Mouse (Mus musculus) hindlimb bud, embryonic 11.5 days (tissue): ENCODE measurements around the gene Rnf187.

Experiments
- DNase-seq: peaks from one replicate; pipeline ENCODE4 v3.0.0-alpha.2; 2012; ENCODE audit warnings: low read depth, low spot score; ENCODE audit errors: extremely low spot score

Rnf187 gene

DNA sequence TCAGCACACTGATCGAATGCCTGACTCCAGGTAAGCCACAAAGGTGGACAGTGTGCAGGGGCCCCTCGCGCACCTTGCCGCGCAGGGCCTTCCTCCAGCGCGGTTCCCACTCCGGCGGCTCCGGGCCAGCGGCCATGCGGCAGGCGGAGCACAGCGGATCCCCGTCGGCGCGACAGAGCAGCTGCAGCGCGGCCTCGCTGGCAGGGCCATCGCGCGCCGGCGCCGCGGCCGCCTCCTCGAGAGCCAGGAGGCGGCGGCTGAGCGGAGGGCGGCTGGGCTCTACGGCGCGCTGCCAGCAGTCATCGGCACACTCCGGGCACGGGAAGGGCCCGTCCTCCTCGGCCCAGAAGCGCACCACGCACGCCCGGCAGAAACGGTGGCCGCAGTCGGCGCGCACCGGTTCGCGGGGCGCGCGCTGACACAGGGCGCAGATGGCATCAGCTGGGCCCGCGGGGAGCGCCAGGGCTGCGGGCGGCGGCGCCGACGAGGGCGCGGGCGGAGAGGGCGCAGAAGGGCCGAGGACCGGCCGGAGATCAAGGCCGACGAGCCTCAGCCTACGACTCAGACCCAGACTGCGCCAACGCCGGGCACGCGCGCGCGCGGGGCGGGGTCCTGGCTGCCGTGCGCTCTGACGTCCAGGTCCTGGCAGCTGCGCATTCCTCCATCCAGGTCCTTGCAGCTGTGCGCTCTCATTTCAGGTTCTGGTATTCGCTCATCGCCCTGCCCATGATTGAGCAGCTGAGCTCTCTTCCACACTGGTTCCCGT is at the start of gene Rnf187:
Gene Rnf187 (minus strand): TSS at position 595 of the 766 bp plus-strand sequence.
- DNase-seq = no peak

DNA sequence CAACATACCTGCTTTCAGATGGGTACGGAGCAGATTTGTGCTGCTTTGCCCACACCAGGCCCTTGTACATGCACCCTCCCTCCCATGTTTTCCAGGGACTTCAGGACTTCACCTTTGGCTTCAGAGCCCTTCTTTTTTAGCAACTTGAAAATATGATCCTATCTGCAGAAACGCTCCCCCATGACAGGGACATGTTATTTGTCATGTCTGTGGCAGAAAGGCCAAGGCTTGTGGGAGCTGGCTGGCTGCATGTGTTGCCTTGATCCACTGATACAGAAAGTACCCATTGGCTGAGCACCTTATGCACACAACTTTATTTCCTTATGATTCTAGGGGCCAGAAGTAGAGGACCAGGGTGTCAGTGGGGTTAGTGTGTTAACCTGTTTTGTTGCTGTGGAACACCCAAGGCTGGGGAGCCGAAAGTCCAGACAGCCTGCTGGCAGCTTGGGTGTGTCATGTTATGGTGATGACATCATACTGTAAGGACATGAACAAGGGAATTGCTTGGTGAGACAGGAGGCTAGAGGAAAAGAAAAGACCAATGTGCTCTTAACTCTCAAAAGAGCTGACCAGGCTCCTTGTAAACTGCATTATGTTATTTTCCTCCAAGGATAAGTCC is 46.7 kb upstream of the Rnf187 start:
- DNase-seq = no peak

DNA sequence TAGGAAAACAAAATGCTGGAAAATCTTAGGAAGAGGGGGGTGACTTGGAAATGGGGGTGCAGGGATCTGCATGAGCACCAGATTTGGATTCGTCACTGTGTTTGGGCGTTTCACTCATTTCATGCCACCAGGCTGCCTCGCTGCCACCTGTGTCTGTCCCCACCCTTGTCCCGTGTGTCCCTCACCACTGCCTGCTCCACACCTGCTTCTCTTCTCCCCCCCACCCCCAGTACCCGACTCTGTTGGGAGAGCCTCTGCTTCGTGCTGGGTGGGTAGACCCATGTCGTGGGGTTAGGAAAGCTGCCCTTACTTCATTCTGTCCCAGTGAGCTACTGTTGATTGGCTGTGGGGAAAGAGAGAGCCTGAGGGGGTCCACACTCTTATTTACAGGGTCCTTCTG is 45.9 kb upstream of the Rnf187 start:
- DNase-seq = no peak

DNA sequence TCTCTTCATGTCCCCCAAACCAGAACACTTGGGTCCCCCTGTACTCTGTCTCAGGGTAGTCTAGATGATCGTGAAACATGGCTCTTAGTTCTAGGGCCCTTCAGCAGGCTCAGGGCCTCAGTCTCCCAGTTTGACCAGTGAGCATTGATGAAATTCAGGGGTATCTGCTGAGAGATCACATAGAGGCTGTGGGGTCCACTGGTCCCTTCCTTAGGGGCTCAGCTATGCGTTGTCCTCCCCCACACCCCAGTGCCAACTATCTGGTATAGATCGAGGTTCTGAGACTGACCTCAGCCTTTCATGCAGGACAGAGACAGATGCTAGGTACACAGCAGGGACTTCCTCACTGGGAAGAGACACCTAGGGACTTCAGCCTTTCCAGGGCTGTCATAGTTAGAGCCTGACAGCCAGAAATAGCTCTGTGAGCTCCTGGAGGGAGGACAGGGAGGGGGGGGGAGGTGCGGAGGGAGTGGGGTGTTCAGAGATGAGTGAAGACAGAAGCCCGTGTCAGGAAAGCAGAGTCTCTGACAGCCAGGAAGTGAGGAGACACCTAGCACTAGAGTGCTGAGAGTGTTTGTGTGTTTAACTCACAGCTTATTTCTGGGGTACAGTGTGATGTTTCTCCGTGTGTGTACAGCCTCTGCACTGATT is 45.1 kb upstream of the Rnf187 start:
- DNase-seq = no peak

DNA sequence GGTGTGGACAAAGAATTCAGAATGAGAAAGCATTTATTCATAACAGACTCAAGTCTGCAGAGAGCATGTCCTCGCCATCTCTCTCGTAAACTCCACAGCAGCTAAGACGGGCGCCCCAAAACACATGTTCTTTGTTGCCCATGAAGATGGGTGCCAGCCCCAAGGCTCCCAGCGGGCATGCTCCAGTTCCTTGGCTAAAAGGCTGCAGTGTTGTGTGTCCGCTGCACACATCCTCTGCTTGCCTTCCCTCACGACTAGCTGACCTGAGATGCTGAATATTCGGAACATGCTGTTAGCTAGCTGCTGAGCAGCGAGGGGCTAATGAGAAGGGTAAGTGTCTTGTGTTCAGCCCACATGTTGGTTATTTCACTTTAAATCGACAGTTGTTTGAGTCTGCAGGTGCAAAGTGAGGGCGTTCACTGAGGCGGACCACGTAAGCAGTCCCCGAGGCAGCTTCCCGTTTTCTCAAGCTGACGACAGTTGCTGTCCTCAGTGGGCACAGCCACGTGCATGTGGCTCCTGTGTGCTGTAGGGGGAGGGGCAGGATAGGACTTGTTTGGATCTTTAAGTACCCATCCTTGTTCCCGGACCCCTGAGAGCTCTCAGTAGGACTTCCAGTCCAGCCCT is 43.9 kb upstream of the Rnf187 start:
- no peak for DNase-seq

DNA sequence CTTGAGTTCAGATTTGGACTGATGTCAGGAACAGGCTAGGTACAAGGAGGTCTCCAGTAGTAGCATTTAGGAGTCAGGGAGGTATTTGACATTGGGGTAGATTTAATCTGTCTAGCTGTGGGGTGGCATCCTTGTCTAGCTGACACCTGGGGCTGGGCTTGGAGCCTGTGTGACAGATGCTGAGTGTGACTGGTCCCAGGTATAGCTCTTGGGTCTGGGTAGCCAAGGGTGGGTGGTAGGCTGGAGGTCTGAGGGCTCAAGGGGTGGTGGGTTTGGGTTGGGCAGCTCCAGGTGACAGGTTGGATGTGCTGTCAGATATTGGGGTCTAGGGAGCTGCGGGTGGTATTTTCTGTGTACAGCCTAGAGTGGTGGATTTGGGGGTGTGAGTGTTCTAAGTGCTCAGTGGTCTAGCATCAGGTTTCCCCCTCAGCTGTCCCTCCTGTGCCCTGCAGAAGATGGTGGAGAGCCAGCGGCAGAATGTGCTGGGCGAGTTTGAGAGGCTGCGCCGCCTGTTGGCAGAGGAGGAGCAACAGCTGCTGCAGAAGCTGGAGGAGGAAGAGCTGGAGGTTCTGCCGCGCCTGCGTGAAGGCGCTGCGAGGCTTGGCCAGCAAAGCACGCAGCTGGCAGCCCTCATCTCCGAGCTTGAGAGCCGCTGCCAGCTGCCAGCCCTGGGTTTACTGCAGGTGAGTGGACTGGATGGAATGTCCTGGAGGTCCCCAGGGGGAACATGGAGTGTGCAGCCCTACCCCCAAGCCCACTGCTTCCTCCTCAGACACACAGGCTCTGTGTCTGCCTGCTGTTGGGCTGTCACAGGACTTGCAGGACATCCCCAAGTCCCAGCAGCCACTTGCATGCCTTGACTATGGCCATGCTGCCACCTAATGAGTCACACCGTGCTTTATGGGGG is 43.1 kb upstream of the Rnf187 start:
- no peak for DNase-seq

DNA sequence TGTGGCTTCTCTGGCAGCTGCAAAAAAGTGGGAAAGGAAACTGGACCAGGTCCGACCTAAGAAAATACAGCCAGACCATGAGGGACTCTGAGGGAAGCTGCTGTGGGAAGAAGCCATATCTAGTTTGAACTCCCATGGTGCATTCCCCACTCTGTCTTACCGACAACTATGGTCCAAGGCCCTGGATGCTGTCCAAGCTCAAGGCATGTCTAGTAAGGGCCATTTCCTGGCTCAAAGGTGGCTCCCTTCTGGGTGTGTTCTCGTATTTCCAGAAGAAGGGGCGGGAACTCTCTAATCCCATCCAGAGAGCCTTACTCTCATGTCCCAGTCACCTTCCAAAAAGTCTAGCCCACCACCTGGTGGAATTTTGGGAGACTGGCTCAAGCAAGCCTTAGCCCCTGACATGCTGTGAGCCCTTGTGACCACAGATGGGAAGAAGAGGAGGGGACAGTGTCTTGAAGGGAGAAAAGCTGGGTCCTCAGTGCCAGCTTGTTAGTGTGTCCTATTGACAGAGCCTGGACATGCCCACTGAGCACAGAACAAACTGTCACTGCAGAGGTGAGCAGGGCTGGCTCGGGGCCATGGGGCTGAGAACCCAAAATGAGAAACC is 41.8 kb upstream of the Rnf187 start:
- no peak for DNase-seq

DNA sequence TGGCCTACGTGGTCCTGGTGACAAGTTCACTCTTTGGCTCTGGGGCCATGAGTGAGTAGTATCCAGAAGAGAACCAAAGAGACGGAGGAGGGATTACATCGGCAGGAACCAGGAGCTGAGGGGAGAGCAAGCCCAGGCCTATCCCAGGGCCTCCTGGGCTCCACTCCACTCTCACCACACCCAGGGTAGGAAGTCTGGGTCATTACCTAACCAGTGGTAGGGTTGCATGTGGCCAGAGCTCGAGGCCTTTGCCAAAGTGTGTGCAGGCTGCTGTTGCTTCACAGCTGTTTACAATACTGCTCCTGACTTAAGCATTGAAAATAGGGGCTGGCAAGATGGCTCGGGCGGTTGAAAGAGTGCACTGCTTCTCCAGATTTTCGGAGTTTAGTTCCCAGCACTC is 40.9 kb upstream of the Rnf187 start:
- no peak for DNase-seq

DNA sequence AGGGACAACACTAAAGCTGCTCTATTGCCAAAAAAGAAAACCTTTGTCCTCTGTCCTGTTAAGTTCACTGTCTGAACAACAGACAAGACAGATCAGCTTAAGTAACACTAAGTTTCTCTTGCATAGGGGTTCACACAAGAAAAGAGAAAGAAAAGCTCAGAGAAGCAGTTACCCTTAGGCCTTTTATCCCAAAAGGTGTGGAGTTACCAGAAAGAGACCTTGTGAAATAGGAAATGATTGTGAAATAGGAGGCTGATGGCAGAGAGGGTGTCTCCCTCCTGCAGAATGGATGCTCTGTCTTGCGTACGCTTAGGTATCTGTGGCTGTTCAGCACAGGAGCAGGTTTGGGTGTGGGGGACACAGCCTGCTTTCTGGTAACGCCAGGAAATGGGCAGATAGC is 40.5 kb upstream of the Rnf187 start:
- no peak for DNase-seq

DNA sequence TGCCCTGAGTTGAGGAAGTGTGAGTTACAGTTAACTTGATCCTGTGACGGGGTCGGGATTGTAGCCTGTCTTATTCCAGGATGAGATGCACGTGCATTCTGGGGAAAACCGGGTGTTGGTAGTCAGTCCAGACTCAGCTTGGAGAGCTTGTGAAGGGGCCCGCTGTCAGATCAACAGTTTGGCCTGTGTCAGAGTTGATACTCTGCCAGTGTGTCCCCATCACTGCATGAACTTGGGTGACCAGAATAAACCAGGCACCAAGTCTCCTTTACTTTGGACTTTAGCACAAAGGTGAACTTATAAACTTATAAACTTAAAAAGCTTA is 40.0 kb upstream of the Rnf187 start:
- DNase-seq = no peak

DNA sequence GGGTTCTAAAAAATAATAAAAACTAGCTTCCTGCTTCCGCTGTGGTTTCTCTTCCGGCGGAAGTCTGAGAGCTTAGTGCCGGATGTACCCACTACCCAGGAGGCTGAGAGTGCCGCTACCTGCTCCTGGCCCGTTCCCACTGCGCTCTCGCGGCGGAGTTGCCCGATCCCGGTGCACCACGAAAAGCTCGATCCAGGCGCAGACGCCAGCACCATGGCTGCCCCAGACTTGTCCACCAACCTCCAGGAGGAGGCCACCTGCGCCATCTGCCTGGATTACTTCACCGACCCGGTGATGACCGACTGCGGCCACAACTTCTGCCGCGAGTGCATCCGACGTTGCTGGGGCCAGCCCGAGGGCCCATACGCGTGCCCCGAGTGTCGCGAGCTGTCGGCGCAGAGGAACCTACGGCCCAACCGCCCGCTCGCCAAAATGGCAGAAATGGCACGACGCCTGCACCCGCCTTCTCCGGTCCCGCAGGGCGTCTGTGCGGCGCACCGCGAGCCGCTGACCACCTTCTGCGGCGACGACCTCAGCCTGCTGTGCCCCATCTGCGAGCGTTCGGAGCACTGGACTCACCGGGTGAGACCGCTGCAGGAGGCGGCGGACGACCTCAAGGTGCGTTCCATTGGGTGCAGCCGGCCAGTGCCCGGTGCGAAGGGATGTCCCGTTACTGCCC is 39.5 kb upstream of the Rnf187 start, which contains the start of gene Trim11:
Gene Trim11 (plus strand): TSS at position 67 of the 679 bp plus-strand sequence.
- peak; percentile 66 for DNase-seq

DNA sequence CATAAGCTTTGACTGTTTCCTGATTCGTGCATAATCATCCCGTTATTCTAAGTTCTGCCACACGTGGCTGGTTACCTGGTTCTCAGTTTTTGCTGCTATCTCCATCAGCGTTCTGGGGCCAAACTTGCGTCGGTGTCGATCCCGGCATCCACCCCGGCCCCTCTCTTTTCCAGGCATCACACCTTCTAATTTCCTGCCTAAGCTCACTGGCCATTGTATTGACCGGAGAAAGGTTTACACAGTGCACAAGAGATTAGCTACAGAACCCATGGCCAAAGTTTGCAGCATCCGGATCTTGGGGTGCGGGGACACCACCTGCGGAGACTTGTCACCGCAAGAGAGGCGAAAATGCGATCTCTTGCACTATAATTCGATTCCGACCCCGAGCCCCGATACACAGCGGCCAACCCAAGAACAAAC is 38.9 kb upstream of the Rnf187 start:
- DNase-seq = no peak

DNA sequence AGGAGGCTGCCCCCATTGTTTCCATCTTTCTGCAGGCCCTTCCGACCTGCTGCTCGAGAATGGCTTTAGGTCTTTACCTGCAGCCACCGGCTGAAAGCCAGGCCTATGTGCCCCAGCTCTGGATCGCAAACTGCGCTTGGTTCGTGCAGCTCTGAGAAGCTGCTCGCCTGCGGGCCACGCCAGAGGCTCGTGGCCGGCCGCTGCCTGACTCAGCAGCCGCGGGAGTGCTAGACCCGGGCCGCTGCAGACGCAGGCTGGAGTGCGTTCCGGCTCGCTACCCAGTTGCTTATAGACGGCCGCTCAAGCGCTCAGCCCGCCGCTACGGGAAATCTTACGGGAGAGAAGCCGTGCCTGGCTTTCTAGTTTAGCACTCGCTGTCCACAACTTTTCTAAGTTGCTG is 38.4 kb upstream of the Rnf187 start:
- DNase-seq = no peak

DNA sequence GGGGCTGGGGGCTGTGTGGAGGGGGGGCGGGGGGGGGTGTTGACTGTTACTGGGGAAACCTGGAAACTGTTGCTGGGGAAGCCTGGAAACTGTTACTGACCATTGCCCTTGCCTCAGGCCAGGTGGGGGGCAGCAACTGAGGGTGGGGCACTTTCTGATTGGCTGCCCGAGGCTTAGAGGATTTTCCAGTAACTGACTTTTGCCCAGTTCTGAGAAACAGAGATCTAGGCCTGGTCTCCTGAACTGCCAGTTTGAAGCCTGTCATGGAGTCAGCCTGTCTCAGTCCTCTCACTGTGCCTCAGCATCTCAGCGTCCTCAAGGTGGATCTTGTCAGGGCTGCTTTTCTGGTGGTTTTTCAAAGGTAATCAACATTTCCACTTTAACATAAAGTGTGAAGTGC is 35.7 kb upstream of the Rnf187 start:
- DNase-seq = no peak

DNA sequence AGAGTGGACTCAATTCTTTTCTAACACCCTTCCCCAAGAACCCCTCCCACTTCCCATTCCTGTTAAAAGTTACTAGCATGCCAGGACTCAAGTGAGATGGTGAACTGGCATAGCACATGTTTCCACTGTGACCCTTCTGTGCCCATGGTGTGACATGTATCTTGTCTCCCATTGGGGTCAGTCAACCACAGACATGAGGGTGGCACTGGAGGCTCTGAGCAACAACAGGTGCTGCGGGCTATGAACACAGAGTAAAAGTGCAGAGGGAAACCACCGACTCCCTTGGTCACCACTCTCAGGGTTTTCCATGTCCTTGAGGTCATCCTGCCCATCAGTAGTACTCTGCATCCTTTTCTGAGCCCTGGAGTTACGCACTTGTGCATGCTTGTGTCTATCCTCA is 33.1 kb upstream of the Rnf187 start:
- DNase-seq = no peak

DNA sequence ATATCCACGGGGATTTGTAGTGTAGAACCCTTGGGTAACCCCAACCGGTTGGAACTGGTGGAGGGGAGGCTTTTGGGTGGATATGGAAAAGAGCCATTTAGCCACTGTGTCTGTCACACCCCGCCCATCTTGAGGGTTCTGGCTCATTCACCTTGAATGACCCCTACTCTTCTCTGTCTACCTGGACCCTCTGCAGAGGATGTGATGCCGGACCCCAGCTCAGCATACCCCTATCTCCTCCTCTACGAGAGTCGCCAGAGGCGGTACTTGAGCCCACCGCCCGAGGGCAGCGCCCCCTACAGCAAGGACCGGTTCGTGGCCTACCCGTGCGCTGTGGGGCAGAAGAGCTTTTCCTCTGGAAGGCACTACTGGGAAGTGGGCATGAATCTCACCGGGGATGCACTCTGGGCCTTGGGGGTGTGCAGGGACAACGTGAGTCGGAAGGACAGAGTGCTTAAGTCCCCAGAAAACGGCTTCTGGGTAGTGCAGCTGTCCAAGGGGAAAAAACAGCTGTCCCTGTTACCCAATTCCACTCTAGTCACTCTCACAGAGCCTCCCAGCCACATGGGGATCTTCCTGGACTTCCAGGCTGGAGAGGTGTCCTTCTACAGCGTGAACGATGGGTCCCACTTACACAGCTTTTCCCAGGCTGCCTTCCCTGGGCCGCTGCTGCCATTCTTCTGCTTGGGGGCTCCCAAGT is 32.3 kb upstream of the Rnf187 start:
- no peak for DNase-seq

DNA sequence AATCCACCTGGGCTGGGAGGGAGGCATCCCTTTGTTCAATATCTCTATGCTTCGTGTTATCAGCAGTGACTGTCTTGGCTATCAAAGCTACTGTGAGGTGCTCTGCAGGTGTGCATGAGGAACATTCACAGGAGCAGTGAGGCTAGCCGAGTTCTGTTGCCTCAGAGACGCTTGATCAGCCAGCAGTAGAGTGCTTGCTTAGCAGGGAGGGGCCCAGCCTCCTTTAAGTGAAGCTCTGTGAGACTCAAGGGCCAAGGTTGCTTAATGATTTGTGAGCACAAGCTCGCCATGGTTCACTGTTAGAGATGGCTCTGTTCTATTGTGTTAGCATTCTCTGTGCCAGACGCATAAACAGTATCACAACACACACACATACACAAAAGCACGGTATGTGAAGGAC is 30.9 kb upstream of the Rnf187 start:
- DNase-seq = no peak

DNA sequence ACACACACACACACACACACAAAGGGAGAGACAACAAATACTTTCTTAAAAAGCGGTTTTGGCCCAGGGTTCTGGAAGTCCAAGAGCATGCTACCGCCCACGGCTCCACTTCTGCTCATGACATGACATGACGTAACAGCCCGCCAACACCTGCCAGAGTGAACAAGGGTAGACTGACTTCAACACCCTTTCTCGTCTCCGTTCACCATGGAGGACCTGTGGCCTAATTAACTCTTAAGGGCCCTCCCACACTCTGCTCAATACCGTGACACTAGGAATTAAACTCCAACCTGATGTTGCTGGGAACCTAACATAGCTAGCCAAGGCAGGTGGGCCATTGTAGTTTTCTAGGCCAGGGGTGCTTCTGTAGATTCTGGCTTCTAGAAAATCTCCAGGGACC is 30.3 kb upstream of the Rnf187 start:
- DNase-seq = no peak

DNA sequence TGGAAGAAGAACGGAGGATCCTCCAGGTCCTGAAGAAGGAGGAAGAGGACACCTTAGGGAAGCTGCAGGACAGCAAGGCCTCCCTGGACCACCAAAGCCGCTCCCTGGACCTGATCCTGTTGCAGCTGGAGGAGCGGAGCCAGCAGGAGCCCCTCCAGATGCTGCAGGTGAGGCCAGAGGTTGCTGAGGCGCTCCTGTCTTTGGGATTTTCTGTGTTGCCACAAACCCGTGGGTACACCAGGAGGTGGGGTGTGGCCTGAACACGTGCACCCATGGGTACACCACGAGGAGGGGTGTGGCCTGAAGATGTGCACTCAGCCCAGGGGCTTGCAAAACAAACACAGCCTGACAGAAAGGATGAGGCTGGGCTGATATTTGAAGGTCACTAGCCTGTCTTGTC is 29.8 kb upstream of the Rnf187 start:
- DNase-seq = no peak
